Mouse (Mus musculus): Measurements from ENCODE around the gene Drosha.
"Not testable (repeated sequence)": the region's sequence is repeated elsewhere in the genome, so short reads cannot be mapped to it uniquely, and the experiment has no call there.

The Drosha gene

DNA sequence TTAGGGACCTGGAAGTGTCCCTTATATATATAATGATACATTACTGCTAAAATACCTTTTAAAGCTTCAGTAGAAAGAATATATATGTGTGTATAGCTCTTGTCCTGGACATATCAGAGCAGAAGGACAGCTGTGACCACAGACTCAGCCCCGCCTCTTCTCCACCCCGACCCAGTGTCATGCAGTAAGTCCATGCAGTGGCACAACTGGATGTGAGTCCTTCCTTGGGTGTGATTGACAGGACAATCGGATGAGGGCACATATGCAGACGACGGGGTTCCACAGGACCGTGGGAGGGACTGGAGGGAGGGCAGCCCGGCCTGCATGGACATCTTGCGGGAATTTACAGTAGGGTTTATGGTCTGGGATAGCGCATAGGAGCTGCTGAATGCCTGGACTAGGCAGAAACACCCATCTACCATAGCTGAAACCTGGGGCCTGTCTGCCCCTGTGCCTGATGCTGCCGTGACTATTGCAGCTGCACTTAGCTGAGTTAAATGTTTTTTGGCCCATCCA is 111.7 kb downstream of the Drosha start:
- DNase-seq (ENCODE audit: low spot score), result no peak

DNA sequence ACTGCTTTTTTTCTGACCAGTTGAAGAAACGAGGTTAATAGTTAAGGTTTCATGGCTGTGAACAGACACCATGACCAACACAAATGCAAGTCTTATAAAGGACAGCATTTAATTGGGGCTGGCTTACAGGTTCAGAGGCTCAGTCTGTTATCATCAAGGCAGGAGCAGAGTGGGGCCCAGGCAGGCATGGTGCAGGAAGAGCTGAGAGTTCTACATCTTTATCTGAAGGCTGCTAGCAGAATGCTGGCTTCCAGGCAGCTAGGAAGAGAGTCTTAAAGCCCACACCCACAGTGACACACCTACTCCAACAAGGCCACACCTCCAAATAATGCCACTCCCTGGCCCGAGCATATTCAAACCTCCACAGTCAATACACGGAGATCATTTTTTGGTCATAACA is 112.7 kb downstream of the Drosha start:
- not testable (repeated sequence) for DNase-seq (ENCODE audit: low spot score)

DNA sequence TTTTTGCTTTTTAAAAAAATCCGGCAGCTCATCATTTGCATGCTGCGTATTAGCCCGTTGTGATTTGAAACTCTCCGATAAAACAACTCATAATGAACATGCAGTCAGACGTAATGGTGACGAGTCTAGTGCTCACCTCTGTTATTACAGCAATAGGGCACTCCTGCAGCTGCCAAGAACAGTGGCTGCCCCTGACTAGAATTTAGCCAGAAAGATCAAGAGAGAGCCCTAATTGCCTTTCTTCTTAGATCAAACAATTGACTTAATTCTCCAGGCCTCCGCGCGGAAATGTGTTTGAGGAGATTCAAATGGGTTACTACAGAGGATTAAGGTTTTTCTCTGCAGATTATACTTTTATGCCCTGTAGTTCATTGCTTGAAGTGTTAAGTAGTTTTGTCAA is 116.5 kb downstream of the Drosha start:
- DNase-seq (ENCODE audit: low spot score), result no peak

DNA sequence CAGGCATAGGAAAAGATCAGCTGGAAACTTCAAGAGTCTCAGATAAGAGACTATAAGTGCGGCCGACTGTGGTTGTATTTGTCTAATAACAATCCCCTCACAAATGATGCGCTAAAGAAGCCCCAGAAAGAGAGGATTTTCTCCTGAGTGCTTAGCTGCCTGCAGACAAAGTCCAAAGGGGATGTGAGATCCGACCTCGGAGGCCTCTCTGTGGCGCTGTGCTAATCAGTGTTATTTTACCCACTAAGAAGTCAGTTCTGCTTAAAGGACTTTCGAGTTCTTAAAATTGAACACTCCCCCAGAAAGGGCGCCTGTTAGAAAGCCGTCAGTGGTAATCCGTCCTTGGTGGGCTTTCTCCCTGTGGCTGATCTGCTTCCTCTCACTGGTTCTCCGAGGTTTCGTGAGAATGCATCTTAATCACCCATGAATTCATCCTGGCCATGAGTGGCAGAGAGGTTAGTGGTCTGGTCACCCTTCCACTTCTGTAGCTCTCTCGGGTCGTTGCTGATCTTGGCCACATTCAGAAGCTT is 117.1 kb downstream of the Drosha start:
- DNase-seq (ENCODE audit: low spot score), result no peak

DNA sequence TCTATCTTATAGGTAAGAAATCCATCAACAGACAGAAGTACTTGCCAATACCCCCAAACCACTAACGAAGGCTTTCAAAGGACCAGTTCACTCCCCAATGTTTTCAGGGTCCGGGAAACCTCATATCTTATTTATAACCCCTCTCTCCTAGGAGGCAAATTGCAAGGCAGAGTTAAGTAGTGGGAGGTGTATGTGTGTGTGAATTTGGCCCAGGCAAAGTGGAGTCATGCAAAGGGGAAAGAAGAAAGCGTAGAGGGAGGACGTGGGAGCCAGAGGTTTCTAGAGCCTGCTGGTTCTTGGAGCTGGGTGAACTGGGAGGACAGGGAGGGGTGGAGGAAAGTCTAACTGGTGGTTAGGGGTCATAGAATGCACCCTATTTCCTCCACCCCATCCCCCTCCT is 117.8 kb downstream of the Drosha start:
- no peak for DNase-seq (ENCODE audit: low spot score)

DNA sequence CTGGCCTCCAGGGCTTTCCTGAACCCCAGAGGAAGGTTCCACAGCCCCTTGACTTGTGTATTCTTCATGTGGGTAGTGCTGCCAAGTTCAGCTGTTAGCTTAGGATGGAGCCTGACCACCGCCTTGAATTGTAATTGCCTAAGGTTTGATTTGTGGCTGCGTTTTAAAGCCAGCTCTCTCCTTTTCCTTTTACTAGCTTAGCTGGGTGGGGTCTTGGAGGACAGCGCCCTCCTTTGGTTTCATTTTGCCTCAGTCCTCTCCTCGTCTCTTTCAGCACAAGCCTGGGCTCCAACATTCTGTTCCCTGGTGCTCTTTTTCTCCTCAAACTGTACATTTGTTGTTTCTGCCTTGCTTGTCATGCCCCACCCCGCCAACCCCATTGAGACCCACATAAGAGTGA is 133.4 kb downstream of the Drosha start:
- no peak for DNase-seq (ENCODE audit: low spot score)

DNA sequence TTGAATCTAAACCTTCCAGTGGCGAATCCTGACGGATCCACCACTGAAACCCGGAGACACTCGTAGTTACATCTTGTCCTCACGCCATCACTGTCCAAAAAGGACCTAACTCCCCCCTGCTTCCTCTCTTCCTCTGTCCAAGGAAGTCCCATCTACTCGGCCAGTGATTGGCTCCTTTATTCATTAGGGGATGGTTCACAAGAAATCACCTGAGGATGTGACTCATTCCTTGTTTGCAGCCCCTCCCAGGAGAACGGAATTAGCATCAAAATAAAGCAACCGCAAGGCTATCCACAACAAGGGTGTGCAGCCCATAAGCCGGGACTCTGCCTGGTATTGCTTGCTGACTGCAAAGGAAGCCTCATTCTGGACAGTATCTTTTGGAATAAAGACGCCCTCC is 137.6 kb downstream of the Drosha start:
- DNase-seq (ENCODE audit: low spot score), result no peak

DNA sequence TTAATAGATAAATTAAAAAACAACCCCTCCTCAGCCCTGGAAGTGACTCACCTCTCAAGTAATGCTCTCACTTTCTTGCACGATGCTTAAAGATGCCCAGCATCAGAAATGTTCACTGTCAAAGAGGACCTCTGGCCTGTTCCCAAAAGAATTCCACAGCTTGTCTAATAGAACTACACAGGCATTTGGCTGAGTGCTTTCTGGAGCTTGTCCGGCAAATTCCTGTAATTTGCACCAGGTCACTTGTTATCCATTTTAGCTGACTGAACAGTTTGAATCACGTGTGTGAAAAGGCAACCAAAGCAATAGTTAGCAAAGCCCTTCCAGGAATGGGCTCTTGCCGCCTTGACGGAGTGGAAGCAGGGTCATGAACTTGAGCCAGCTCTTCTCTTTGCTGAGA is 140.6 kb downstream of the Drosha start:
- DNase-seq (ENCODE audit: low spot score), result no peak

DNA sequence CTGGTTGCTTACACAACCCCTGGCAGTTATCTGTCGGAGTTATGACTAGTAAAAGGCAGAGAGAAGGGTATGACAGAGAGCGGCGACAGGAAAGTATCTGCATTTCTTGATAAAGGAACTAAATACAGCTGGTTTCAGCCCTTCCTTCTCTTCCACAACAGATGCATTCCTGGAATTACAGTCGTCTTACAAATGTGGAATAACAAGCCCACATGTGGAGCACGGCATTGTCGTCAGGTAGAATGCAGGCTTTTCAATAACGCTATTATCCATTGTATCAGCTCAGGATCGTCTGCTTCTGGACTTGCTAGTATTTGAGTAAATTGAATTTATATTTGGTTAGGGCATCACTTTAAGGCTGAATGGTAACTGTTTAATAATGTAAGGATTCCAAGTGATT is 144.2 kb downstream of the Drosha start:
- DNase-seq (ENCODE audit: low spot score), result no peak

DNA sequence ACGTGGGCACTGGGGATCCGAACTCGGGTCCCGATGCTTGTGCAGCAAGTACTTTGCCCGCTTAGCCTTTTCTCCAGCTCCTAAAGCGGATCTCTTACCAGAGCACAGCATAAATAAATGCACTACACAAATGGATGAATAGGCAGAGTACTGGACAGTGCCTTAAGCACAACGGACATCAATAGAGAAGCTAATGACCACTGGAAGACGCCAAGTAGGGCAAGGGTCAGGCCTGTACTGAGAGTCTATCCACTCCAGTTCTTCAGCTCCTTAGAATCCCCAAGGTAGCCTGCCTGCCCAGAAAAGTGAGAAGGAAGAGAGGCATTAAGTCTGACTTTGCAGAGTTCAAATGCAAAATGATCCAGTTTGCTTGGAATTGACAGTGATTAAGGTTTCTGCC is 147.8 kb downstream of the Drosha start:
- no peak for DNase-seq (ENCODE audit: low spot score)

All from ovary, postnatal 36 days (tissue).